Mouse (Mus musculus) olfactory bulb, adult 2 months (tissue): ENCODE results near the gene Ar.

Source experiments
- CTCF ChIP-seq: fragments of 200-500 bp; IDR thresholded peaks from 2 replicates; pipeline ENCODE4 v1.5.1; 2012; ENCODE audit warnings: low read depth, mild to moderate bottlenecking, low read length, moderate library complexity; ENCODE audit not compliant: insufficient read depth
- POLR2A ChIP-seq: fragments of 200-500 bp; IDR thresholded peaks from 2 replicates; pipeline ENCODE4 v1.6.1; 2012; ENCODE audit warnings: mild to moderate bottlenecking, low read depth, low read length, moderate library complexity; ENCODE audit not compliant: insufficient read depth

DNA sequence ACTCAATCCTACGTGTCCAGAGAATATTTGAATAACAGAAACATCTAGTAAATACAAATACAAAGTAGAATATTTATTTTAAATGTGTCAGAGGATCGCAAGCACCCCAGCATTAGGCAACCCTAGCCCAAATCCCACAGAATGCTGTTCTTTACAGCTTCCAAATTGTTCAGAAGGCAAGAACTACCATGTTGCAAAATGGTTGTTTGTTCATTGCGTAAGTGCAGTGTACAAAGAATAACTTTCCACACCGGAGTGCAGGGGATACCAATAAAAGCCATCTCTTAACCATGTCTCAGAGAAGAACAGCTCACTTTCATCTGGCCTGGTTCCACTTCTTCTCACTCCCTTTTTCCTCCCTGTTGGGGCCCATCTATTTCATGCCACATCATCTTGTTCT, 90.4 kb downstream of the Ar start:
- TF ChIP-seq POLR2A (no peak), CTCF (no peak)
